Mouse (Mus musculus): ENCODE measurements around the gene Cbr2. TPM values are rescaled to one million over a fixed set of nuclear protein-coding genes. Genes with fewer than 3 reads are reported as not detected.

Gene Cbr2
- polyA plus RNA-seq, 1 experiment from 2014 or later: 1.8 TPM

DNA sequence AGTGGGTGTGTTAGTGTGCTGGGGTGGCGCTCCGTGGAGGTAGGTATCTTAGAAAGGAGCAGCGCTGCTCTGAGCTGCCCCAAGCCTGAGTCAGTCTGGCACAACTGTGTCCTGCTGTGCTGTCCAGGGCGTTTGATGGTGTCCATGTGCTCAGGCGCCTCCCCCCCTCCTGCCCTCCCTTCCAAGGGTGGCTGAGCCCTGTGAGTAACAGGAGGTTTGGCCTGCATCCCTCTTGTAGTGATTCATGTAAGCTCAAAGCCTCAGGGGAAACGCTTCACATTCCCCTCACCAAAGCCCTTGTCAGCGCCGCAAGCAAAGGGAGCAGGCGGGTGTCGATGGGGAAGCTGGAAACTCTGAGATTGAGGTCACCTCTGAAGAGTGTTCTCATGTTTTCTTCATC lies 34.2 kb downstream of the Cbr2 start:
- ATAC-seq (replicated peaks; ENCODE audit: low FRiP score): no peak
- Histone ChIP-seq H3K36me3 (ENCODE audit: control insufficient read depth, insufficient read depth, low read length) (no peaks in the 10 kb centered on the region; the same call in 1 of the 2 replicates), H3K4me1 (replicated peaks; ENCODE audit: control insufficient read depth, insufficient read depth, low read length) (peaks cover 5% of the 10 kb centered on the region; the same call in 1 of the 2 replicates), H3K4me3 (ENCODE audit: low read depth, low read length) (no peak overlapping the region), H3K9ac (ENCODE audit: low read length) (no peak overlapping the region), H3K9me3 (ENCODE audit: control insufficient read depth, low read length) (no peaks in the 10 kb centered on the region), H3K4me2 (ENCODE audit: low read depth, low read length, severe bottlenecking) (no peak overlapping the region), H3K27me3 (ENCODE audit: control insufficient read depth, insufficient read depth, low read length) (no peaks in the 10 kb centered on the region), H3K27ac (ENCODE audit: low read depth, low read length) (no peak overlapping the region)
- 77% methylated on average over 10 of the region's 10 CpGs for WGBS
- no peak for DNase-seq (ENCODE audit: low spot score)

GRCm38 (mm10) chr11:120696568-120696967 lies 35.3 kb downstream of the Cbr2 start:
- peaks cover 5% of the 10 kb centered on the region; the same call in 1 of the 2 replicates for H3K4me1 ChIP-seq (replicated peaks; ENCODE audit: control insufficient read depth, insufficient read depth, low read length)
- no peak for ATAC-seq (replicated peaks; ENCODE audit: low FRiP score)
- H3K27ac ChIP-seq (ENCODE audit: low read depth, low read length): no peak overlapping the region
- no peak overlapping the region for H3K4me3 ChIP-seq (ENCODE audit: low read depth, low read length)
- H3K4me2 ChIP-seq (ENCODE audit: low read depth, low read length, severe bottlenecking): no peak overlapping the region
- no peaks in the 10 kb centered on the region for H3K9me3 ChIP-seq (ENCODE audit: control insufficient read depth, low read length)
- 91% methylated on average over 6 of the region's 6 CpGs for WGBS
- H3K27me3 ChIP-seq (ENCODE audit: control insufficient read depth, insufficient read depth, low read length): no peaks in the 10 kb centered on the region
- H3K9ac ChIP-seq (ENCODE audit: low read length): no peak overlapping the region
- DNase-seq (ENCODE audit: low spot score): no peak
- no peaks in the 10 kb centered on the region; the same call in 1 of the 2 replicates for H3K36me3 ChIP-seq (ENCODE audit: control insufficient read depth, insufficient read depth, low read length)

DNA sequence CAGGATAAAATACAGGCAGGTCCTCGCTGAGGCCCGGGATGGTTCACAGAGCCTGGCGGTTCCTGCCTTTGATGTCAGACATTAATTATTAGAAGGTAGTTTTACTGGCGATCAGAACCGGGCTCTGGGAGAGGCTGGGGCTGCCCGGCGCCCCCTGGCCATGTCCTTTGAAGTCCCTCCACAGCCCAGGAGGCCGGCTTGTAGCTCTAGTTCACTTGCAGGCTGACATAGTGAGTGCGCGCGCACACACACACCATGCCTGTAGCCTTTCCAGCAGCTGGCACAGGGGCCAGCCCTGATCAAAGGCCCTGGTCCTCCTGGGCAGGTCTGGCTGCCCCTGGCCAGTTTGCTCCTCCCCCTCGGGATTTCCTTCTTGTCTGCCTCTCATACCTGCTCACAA lies 36.3 kb downstream of the Cbr2 start:
- Histone ChIP-seq H3K4me3 (ENCODE audit: low read depth, low read length) (no peak overlapping the region), H3K4me2 (ENCODE audit: low read depth, low read length, severe bottlenecking) (no peak overlapping the region), H3K27ac (ENCODE audit: low read depth, low read length) (peak overlapping the region; percentile 26), H3K4me1 (replicated peaks; ENCODE audit: control insufficient read depth, insufficient read depth, low read length) (peaks cover 5% of the 10 kb centered on the region; the same call in 1 of the 2 replicates), H3K27me3 (ENCODE audit: control insufficient read depth, insufficient read depth, low read length) (no peaks in the 10 kb centered on the region), H3K9me3 (ENCODE audit: control insufficient read depth, low read length) (no peaks in the 10 kb centered on the region), H3K36me3 (ENCODE audit: control insufficient read depth, insufficient read depth, low read length) (no peaks in the 10 kb centered on the region; the same call in 1 of the 2 replicates), H3K9ac (ENCODE audit: low read length) (no peak overlapping the region; the same call in 1 of the 2 replicates)
- ATAC-seq (replicated peaks; ENCODE audit: low FRiP score): peak; percentile 64
- DNase-seq (ENCODE audit: low spot score): peak; percentile 72
- WGBS: 72% methylated on average over 12 of the region's 12 CpGs

- peak overlapping the region; percentile 26; the same call in 1 of the 2 replicates for H3K27ac ChIP-seq (ENCODE audit: low read depth, low read length)
- ATAC-seq (replicated peaks; ENCODE audit: low FRiP score) (peak; percentile 60), DNase-seq (ENCODE audit: low spot score) (peak; percentile 66)
- peaks cover 5% of the 10 kb centered on the region; the same call in 1 of the 2 replicates for H3K4me1 ChIP-seq (replicated peaks; ENCODE audit: control insufficient read depth, insufficient read depth, low read length)
- no peaks in the 10 kb centered on the region; the same call in 1 of the 2 replicates for H3K36me3 ChIP-seq (ENCODE audit: control insufficient read depth, insufficient read depth, low read length)
- no peak overlapping the region for H3K4me3 ChIP-seq (ENCODE audit: low read depth, low read length)
- no peaks in the 10 kb centered on the region for H3K27me3 ChIP-seq (ENCODE audit: control insufficient read depth, insufficient read depth, low read length)
- peak overlapping the region; percentile 8; the same call in 1 of the 2 replicates for H3K9ac ChIP-seq (ENCODE audit: low read length)
- H3K9me3 ChIP-seq (ENCODE audit: control insufficient read depth, low read length): no peaks in the 10 kb centered on the region
- 0 out of 2 replicates have a peak overlapping the region, but pooled peaks have one; percentile 15 for H3K4me2 ChIP-seq (ENCODE audit: low read depth, low read length, severe bottlenecking)
- WGBS: 38% methylated on average over 4 of the region's 4 CpGs
Observed at GRCm38 (mm10) chr11:120695184-120695583, 36.7 kb downstream of the Cbr2 start.

DNA sequence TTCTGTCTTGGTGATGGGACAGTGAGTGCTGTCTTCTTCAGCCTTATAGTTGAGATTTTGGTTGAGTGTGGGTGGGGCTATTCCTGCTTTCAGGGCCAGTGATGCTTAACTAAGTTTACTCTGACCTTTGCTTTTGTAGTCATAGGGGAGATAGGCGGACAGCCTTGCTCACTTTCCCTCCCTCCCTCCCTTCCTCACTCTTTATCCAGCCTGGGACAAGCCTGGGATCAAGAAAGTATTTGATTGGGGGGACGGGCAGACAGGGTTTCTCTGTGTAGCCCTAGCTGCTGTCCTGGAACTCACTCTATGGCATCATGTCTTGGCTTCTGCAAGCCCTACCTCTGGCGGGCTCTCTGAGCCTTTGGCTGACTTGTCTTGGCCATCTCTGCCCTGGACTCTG lies 38.5 kb downstream of the Cbr2 start:
- Histone ChIP-seq H3K4me2 (ENCODE audit: low read depth, low read length, severe bottlenecking) (no peak overlapping the region), H3K36me3 (ENCODE audit: control insufficient read depth, insufficient read depth, low read length) (no peaks in the 10 kb centered on the region; the same call in 1 of the 2 replicates), H3K4me1 (replicated peaks; ENCODE audit: control insufficient read depth, insufficient read depth, low read length) (peaks cover 5% of the 10 kb centered on the region; the same call in 1 of the 2 replicates), H3K9me3 (ENCODE audit: control insufficient read depth, low read length) (no peaks in the 10 kb centered on the region), H3K9ac (ENCODE audit: low read length) (no peak overlapping the region), H3K27ac (ENCODE audit: low read depth, low read length) (no peak overlapping the region), H3K27me3 (ENCODE audit: control insufficient read depth, insufficient read depth, low read length) (no peaks in the 10 kb centered on the region), H3K4me3 (ENCODE audit: low read depth, low read length) (no peak overlapping the region)
- ATAC-seq (replicated peaks; ENCODE audit: low FRiP score) (no peak), DNase-seq (ENCODE audit: low spot score) (no peak)
- WGBS: 63% methylated on average over 3 of the region's 3 CpGs

GRCm38 (mm10) chr11:120692471-120693011 lies 39.4 kb downstream of the Cbr2 start:
- no peak overlapping the region for H3K27ac ChIP-seq (ENCODE audit: low read depth, low read length)
- DNase-seq (ENCODE audit: low spot score) (no peak), ATAC-seq (replicated peaks; ENCODE audit: low FRiP score) (no peak)
- H3K9ac ChIP-seq (ENCODE audit: low read length): no peak overlapping the region
- H3K4me1 ChIP-seq (replicated peaks; ENCODE audit: control insufficient read depth, insufficient read depth, low read length): peaks cover 5% of the 10 kb centered on the region; the same call in 1 of the 2 replicates
- H3K27me3 ChIP-seq (ENCODE audit: control insufficient read depth, insufficient read depth, low read length): no peaks in the 10 kb centered on the region
- no peaks in the 10 kb centered on the region; the same call in 1 of the 2 replicates for H3K36me3 ChIP-seq (ENCODE audit: control insufficient read depth, insufficient read depth, low read length)
- no peak overlapping the region for H3K4me2 ChIP-seq (ENCODE audit: low read depth, low read length, severe bottlenecking)
- no peaks in the 10 kb centered on the region for H3K9me3 ChIP-seq (ENCODE audit: control insufficient read depth, low read length)
- WGBS: 91% methylated on average over 4 of the region's 4 CpGs
- no peak overlapping the region for H3K4me3 ChIP-seq (ENCODE audit: low read depth, low read length)

GRCm38 (mm10) chr11:120689365-120689764 lies 42.5 kb downstream of the Cbr2 start:
- DNase-seq (ENCODE audit: low spot score) (no peak), ATAC-seq (replicated peaks; ENCODE audit: low FRiP score) (no peak)
- H3K27me3 ChIP-seq (ENCODE audit: control insufficient read depth, insufficient read depth, low read length): no peaks in the 10 kb centered on the region
- 85% methylated on average over 3 of the region's 3 CpGs for WGBS
- 0 out of 2 replicates have a peak, but pooled peaks cover 2% of the 10 kb centered on the region for H3K4me1 ChIP-seq (replicated peaks; ENCODE audit: control insufficient read depth, insufficient read depth, low read length)
- no peak overlapping the region for H3K9ac ChIP-seq (ENCODE audit: low read length)
- no peak overlapping the region for H3K4me2 ChIP-seq (ENCODE audit: low read depth, low read length, severe bottlenecking)
- no peaks in the 10 kb centered on the region; the same call in 1 of the 2 replicates for H3K36me3 ChIP-seq (ENCODE audit: control insufficient read depth, insufficient read depth, low read length)
- H3K9me3 ChIP-seq (ENCODE audit: control insufficient read depth, low read length): no peaks in the 10 kb centered on the region
- no peak overlapping the region for H3K4me3 ChIP-seq (ENCODE audit: low read depth, low read length)
- H3K27ac ChIP-seq (ENCODE audit: low read depth, low read length): no peak overlapping the region

GRCm38 (mm10) chr11:120686650-120687272 lies 45.2 kb downstream of the Cbr2 start:
- Histone ChIP-seq H3K9me3 (ENCODE audit: control insufficient read depth, low read length) (no peaks in the 10 kb centered on the region), H3K36me3 (ENCODE audit: control insufficient read depth, insufficient read depth, low read length) (no peaks in the 10 kb centered on the region; the same call in 1 of the 2 replicates), H3K9ac (ENCODE audit: low read length) (no peak overlapping the region), H3K4me2 (ENCODE audit: low read depth, low read length, severe bottlenecking) (no peak overlapping the region), H3K27ac (ENCODE audit: low read depth, low read length) (no peak overlapping the region), H3K27me3 (ENCODE audit: control insufficient read depth, insufficient read depth, low read length) (no peaks in the 10 kb centered on the region), H3K4me3 (ENCODE audit: low read depth, low read length) (no peak overlapping the region), H3K4me1 (replicated peaks; ENCODE audit: control insufficient read depth, insufficient read depth, low read length) (0 out of 2 replicates have a peak, but pooled peaks cover 2% of the 10 kb centered on the region)
- no peak for ATAC-seq (replicated peaks; ENCODE audit: low FRiP score)
- 87% methylated on average over 20 of the region's 20 CpGs for WGBS
- no peak for DNase-seq (ENCODE audit: low spot score)

Measured in forebrain, embryonic 11.5 days (tissue).